Mouse (Mus musculus): ENCODE measurements around the gene Adcy6. TPM values are rescaled to one million over a fixed set of nuclear protein-coding genes. Genes with fewer than 3 reads are reported as not detected.
A peak's percentile ranks its signal among the peaks of the same experiment; 100 is the strongest.

The Adcy6 gene
- total and polyA plus RNA-seq, 3 experiments = 0.06 to 1.5 TPM; not detected in 1

DNA sequence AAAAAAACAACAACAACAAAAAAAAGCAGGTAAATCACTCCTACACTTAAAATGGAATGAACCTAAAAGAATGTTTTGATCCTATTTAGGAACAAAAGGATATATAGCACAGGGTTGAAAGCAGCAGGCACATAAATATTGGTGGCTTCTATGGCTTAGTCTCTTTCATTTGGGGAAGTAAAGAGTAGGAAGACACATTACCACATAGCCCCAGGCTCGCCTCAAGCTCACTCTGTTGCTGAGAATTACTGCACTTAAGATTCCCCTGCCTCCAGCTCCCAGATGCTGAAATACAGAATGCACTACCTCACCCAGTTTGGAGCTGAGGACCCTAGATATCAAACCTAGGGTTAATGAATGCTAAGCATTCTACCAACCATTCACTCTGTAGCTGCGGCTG, 57.1 kb downstream of the Adcy6 start:
- no peak overlapping the region for H3K9ac ChIP-seq (ENCODE audit: insufficient read depth, low read depth)
- H3K27ac ChIP-seq (ENCODE audit: insufficient read depth, low read depth) = no peak overlapping the region
- TF ChIP-seq POLR2AphosphoS2 (IDR thresholded peaks at IDR 0.05; ENCODE audit: low read depth, low read length) (no peak), USF2 (conservative IDR thresholded peaks at IDR 0.05; ENCODE audit: low read depth, low read length) (no peak), RCOR1 (conservative IDR thresholded peaks at IDR 0.05; ENCODE audit: low read depth, low read length) (no peak), CTCF (conservative IDR thresholded peaks at IDR 0.05 in 1 of 2, IDR thresholded peaks at IDR 0.05 in 1 of 2; ENCODE audit: low read depth in 2 of 2, low read length in 2 of 2) (no peak), RAD21 (IDR thresholded peaks at IDR 0.05; ENCODE audit: low read depth, low read length) (no peak), JUN (IDR thresholded peaks at IDR 0.05; ENCODE audit: insufficient read depth, low read depth, low read length) (no peak), ETS1 (conservative IDR thresholded peaks at IDR 0.05; ENCODE audit: low read depth, low read length) (no peak), SIN3A (IDR thresholded peaks at IDR 0.05; ENCODE audit: low read length) (no peak)
- no peak for DNase-seq (ENCODE audit: extremely low read depth)
- in situ Hi-C loops (cut with MboI; ENCODE audit: low pct_ligation_motif_present, low pct_unique_long_range_greater_than_20kb, low sequenced_read_pairs) (no loop called here), dilution Hi-C loops (cut with MboI; ENCODE audit: extremely low pct_ligation_motif_present, extremely low pct_unique_long_range_greater_than_20kb, low sequenced_read_pairs) (no loop called here)
- H3K9me3 ChIP-seq (replicated peaks; ENCODE audit: low read length) = no peaks in the 10 kb centered on the region
- H3K79me2 ChIP-seq (replicated peaks; ENCODE audit: control insufficient read depth, extremely low read depth, insufficient read depth, poor library complexity, severe bottlenecking) = peaks cover 21% of the 10 kb centered on the region
- H3K4me1 ChIP-seq (ENCODE audit: control insufficient read depth in 1 of 2, insufficient read depth in 2 of 2) = no peaks in the 10 kb centered on the region
- H3K27me3 ChIP-seq (replicated peaks) = no peaks in the 10 kb centered on the region
- no peak overlapping the region for H3K4me2 ChIP-seq (ENCODE audit: insufficient read depth, low read depth, poor library complexity, severe bottlenecking)
- no peak overlapping the region for H3K4me3 ChIP-seq (replicated peaks in 1 of 3; ENCODE audit: low read depth in 2 of 3, low read length in 2 of 3, poor library complexity in 1 of 3)
- peaks cover 56 to 85% of the 10 kb centered on the region in 2 experiments for H3K36me3 ChIP-seq (replicated peaks in 1 of 2; ENCODE audit: control insufficient read depth in 1 of 2, insufficient read depth in 1 of 2, low read length in 1 of 2)

DNA sequence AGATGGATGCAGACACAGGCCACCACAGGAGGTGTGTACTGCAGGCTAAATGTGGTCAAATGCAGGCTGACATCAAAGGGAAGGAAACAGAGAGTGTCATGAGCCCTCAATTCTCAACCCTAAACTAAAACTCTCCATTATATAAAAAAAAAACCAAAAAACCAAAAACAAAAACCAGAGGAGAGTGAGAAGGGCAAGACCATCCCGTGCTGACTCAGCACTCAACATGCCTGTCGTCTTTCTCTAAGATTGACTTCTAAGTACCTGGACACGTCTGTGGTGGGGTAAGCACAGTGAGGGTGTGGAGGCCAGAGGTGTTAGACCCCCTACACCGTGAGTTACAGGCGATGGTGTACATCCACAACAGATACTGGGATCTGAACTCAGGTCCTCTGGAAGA, 63.0 kb downstream of the Adcy6 start:
- no peak for DNase-seq (ENCODE audit: extremely low read depth)
- H3K36me3 ChIP-seq (replicated peaks in 1 of 2; ENCODE audit: control insufficient read depth in 1 of 2, insufficient read depth in 1 of 2, low read length in 1 of 2) = peaks cover 72 to 94% of the 10 kb centered on the region in 2 experiments
- no peaks in the 10 kb centered on the region for H3K9me3 ChIP-seq (replicated peaks; ENCODE audit: low read length)
- no peak overlapping the region for H3K9ac ChIP-seq (ENCODE audit: insufficient read depth, low read depth)
- no peaks in the 10 kb centered on the region for H3K27me3 ChIP-seq (replicated peaks)
- no peak overlapping the region for H3K4me3 ChIP-seq (replicated peaks in 1 of 3; ENCODE audit: low read depth in 2 of 3, low read length in 2 of 3, poor library complexity in 1 of 3)
- no peak overlapping the region for H3K4me2 ChIP-seq (ENCODE audit: insufficient read depth, low read depth, poor library complexity, severe bottlenecking)
- TF ChIP-seq MYC (IDR thresholded peaks at IDR 0.05; ENCODE audit: low read depth, low read length) (no peak), MAFK (IDR thresholded peaks at IDR 0.05; ENCODE audit: insufficient replicate concordance, low read length) (peak; percentile 85), POLR2AphosphoS2 (IDR thresholded peaks at IDR 0.05; ENCODE audit: low read depth, low read length) (no peak), E2F4 (IDR thresholded peaks at IDR 0.05; ENCODE audit: insufficient replicate concordance, low read depth, low read length) (no peak)
- no peak overlapping the region for H3K27ac ChIP-seq (ENCODE audit: insufficient read depth, low read depth)
- H3K79me2 ChIP-seq (replicated peaks; ENCODE audit: control insufficient read depth, extremely low read depth, insufficient read depth, poor library complexity, severe bottlenecking) = peaks cover 7% of the 10 kb centered on the region; the same call in 1 of the 2 replicates
- in situ Hi-C loops (cut with MboI; ENCODE audit: low pct_ligation_motif_present, low pct_unique_long_range_greater_than_20kb, low sequenced_read_pairs) (no loop called here), dilution Hi-C loops (cut with MboI; ENCODE audit: extremely low pct_ligation_motif_present, extremely low pct_unique_long_range_greater_than_20kb, low sequenced_read_pairs) (no loop called here)
- no peaks in the 10 kb centered on the region for H3K4me1 ChIP-seq (ENCODE audit: control insufficient read depth in 1 of 2, insufficient read depth in 2 of 2)

DNA sequence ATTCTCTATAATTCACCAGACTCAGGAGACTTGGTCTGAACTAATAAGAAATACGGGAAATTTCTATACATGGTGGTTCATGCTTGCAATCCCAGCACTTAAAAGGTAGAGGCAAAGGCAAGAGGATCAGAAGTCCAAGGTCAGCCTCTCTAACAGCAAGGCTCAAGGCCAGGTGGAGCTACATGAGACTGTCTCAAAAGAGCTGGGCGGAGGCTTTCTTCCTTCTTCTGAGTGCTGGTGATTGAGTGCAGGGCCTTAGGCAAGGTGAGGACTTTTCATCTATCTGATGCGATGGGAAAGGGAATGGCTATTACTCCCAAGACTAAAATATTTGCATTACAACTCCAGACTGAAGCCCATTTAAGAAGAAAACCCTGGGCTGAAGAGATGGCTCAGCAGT, 64.7 kb downstream of the Adcy6 start:
- TF ChIP-seq MYC (IDR thresholded peaks at IDR 0.05; ENCODE audit: low read depth, low read length) = no peak
- no peak for TF ChIP-seq CHD1 (IDR thresholded peaks at IDR 0.05; ENCODE audit: low read depth, low read length)
- no peak for TF ChIP-seq RCOR1 (conservative IDR thresholded peaks at IDR 0.05; ENCODE audit: low read depth, low read length)
- TF ChIP-seq MAZ (IDR thresholded peaks at IDR 0.05; ENCODE audit: low read depth, low read length) = no peak
- no peak for TF ChIP-seq MAFK (IDR thresholded peaks at IDR 0.05; ENCODE audit: insufficient replicate concordance, low read length)
- no peak for TF ChIP-seq RAD21 (IDR thresholded peaks at IDR 0.05; ENCODE audit: low read depth, low read length)
- TF ChIP-seq IRF4 (IDR thresholded peaks at IDR 0.05; ENCODE audit: low read depth, low read length) = no peak
- TF ChIP-seq CHD2 (IDR thresholded peaks at IDR 0.05; ENCODE audit: low read length) = no peak
- TF ChIP-seq GABPA (IDR thresholded peaks at IDR 0.05; ENCODE audit: insufficient replicate concordance, low read depth, low read length) = no peak
- no peak for TF ChIP-seq CTCF (conservative IDR thresholded peaks at IDR 0.05 in 1 of 2, IDR thresholded peaks at IDR 0.05 in 1 of 2; ENCODE audit: low read depth in 2 of 2, low read length in 2 of 2)
- Histone ChIP-seq H3K4me2 (ENCODE audit: insufficient read depth, low read depth, poor library complexity, severe bottlenecking) (no peak overlapping the region), H3K36me3 (replicated peaks in 1 of 2; ENCODE audit: control insufficient read depth in 1 of 2, insufficient read depth in 1 of 2, low read length in 1 of 2) (peaks cover 68 to 94% of the 10 kb centered on the region in 2 experiments), H3K27ac (ENCODE audit: insufficient read depth, low read depth) (no peak overlapping the region), H3K9me3 (replicated peaks; ENCODE audit: low read length) (no peaks in the 10 kb centered on the region), H3K79me2 (replicated peaks; ENCODE audit: control insufficient read depth, extremely low read depth, insufficient read depth, poor library complexity, severe bottlenecking) (peaks cover 5% of the 10 kb centered on the region), H3K4me1 (ENCODE audit: control insufficient read depth in 1 of 2, insufficient read depth in 2 of 2) (no peaks in the 10 kb centered on the region), H3K4me3 (replicated peaks in 1 of 3; ENCODE audit: low read depth in 2 of 3, low read length in 2 of 3, poor library complexity in 1 of 3) (no peak overlapping the region), H3K9ac (ENCODE audit: insufficient read depth, low read depth) (no peak overlapping the region), H3K27me3 (replicated peaks) (no peaks in the 10 kb centered on the region)
- in situ Hi-C loops (cut with MboI; ENCODE audit: low pct_ligation_motif_present, low pct_unique_long_range_greater_than_20kb, low sequenced_read_pairs) (no loop called here), dilution Hi-C loops (cut with MboI; ENCODE audit: extremely low pct_ligation_motif_present, extremely low pct_unique_long_range_greater_than_20kb, low sequenced_read_pairs) (no loop called here)
- no peak for DNase-seq (ENCODE audit: extremely low read depth)

Data from CH12.LX (cell line).